Mouse (Mus musculus): ENCODE measurements around the gene Nxf1. TPM values are rescaled to one million over a fixed set of nuclear protein-coding genes. Genes with fewer than 3 reads are reported as not detected.
"Not testable (repeated sequence)": the region's sequence is repeated elsewhere in the genome, so short reads cannot be mapped to it uniquely, and the experiment has no call there.

The Nxf1 gene
- polyA plus RNA-seq, 1 experiment from 2014 or later: 161 TPM

- Histone ChIP-seq H3K27ac (replicated peaks) (no peak overlapping the region), H3K4me2 (no peak overlapping the region), H3K27me3 (no peaks in the 10 kb centered on the region), H3K4me3 (no peak overlapping the region), H3K9ac (no peak overlapping the region), H3K4me1 (replicated peaks) (peaks cover 29% of the 10 kb centered on the region), H3K9me3 (no peaks in the 10 kb centered on the region), H3K36me3 (peaks cover 30% of the 10 kb centered on the region)
- 28% methylated on average over 5 of the region's 5 CpGs for WGBS
- no peak for ATAC-seq (ENCODE audit: low read depth)
These were observed 29.3 kb upstream of the Nxf1 start for GRCm38 (mm10) chr19:8727495-8728114.

DNA sequence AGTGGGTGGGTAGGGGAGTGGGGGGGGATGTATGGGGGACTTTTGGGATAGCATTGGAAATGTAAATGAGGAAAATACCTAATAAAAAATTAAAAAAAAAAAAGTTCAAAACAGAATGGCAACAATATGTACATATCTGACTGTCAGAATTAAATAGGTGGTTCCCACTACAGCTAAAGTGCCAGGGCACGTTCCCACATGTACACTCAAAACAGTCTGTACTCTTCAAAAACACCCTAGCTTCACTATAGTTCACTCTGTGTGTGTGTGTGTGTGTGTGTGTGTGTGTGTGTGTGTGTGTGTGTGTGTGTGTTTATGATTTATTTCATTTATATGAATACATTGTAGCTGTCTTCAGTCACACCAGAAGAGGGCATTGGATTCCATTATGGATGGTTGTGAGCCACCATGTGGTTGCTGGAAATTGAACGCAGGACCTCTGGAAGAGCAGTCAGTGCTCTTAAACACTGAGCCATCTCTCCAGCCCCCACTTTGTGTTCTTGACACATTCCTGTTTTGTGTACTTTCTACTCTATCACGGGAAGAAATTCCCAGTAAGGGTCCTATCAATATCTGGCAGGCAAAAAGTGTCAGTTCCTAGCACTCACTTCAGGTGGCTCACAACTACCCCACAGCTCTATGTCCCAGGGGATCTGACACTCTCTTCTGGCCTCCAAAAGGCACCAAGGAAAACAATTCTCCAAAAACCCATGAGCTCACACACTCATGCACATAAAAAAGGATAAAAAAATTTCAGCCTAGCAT, 28.4 kb upstream of the Nxf1 start:
- H3K27me3 ChIP-seq; H3K4me3 ChIP-seq; H3K9me3 ChIP-seq; H3K9ac ChIP-seq; H3K27ac ChIP-seq (replicated peaks); ATAC-seq (ENCODE audit: low read depth); H3K4me2 ChIP-seq: not testable (repeated sequence)
- WGBS: 43% methylated on average over 3 of the region's 3 CpGs
- Histone ChIP-seq H3K4me1 (replicated peaks) (peaks cover 29% of the 10 kb centered on the region), H3K36me3 (peaks cover 30% of the 10 kb centered on the region)

DNA sequence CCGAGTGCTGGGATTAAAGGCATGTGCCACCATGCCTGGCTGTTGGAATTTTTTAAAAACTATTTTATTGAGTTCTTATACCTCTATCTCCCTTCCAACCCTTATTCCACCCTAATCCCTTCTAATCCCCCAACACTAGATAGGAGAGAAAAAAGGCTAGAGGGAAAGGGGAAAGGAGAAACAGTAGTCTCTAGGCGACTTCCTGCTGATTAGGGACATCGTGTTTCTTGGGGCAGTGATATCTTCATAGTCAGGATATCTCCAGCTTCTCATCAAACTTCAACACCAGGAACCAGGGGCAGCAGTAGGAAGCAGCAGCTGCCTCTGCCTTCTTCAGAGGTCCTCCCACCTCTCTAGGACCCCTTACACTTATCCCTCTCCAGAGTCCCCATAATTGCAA, 22.5 kb upstream of the Nxf1 start:
- no peaks in the 10 kb centered on the region for H3K9me3 ChIP-seq
- no peak overlapping the region for H3K9ac ChIP-seq
- H3K27ac ChIP-seq (replicated peaks): no peak overlapping the region
- peaks cover 19% of the 10 kb centered on the region for H3K4me1 ChIP-seq (replicated peaks)
- no peak overlapping the region for H3K4me3 ChIP-seq
- H3K27me3 ChIP-seq: no peaks in the 10 kb centered on the region
- no peak for ATAC-seq (ENCODE audit: low read depth)
- no peak overlapping the region for H3K4me2 ChIP-seq
- 78% methylated on average over 3 of the region's 3 CpGs for WGBS
- peaks cover 18% of the 10 kb centered on the region for H3K36me3 ChIP-seq

- under 1% methylated on average over 32 of the region's 32 CpGs for WGBS
- Histone ChIP-seq H3K9me3 (no peaks in the 10 kb centered on the region), H3K4me2 (peak within 1 kb of the TSS; percentile 81), H3K36me3 (peaks cover 31% of the 10 kb centered on the region), H3K9ac (peak within 1 kb of the TSS; percentile 87), H3K27ac (replicated peaks) (peak within 1 kb of the TSS; percentile 83), H3K27me3 (no peaks in the 10 kb centered on the region), H3K4me3 (peak within 1 kb of the TSS; percentile 91), H3K4me1 (replicated peaks) (peaks cover 25% of the 10 kb centered on the region)
- ATAC-seq (ENCODE audit: low read depth): peak; percentile 94
These were observed 21.3 kb upstream of the Nxf1 start, which contains the start of gene Wdr74 for GRCm38 (mm10) chr19:8735389-8736159. TSS of gene Wdr74 (plus strand) at chr19:8735827.

DNA sequence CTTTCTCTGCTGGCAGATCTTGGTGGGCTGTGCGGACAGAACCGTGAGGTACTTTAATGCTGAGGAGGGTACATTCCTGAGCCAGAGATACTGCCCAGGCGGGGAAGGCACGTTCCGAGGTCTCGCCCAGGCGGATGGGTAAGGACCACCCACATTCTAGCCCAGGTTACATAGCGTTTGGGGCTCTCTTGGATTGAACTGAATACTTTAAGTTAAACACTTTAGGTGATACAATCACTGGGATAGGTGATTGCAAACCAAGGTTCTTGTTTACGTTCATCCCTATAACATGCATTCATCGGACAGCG, 20.8 kb upstream of the Nxf1 start:
- peak overlapping the region; percentile 83 for H3K27ac ChIP-seq (replicated peaks)
- peak overlapping the region; percentile 81 for H3K4me2 ChIP-seq
- WGBS: 2% methylated on average over 11 of the region's 11 CpGs
- H3K9ac ChIP-seq: peak overlapping the region; percentile 87
- no peaks in the 10 kb centered on the region for H3K9me3 ChIP-seq
- no peak; the same call in 1 of the 2 replicates for ATAC-seq (ENCODE audit: low read depth)
- H3K27me3 ChIP-seq: no peaks in the 10 kb centered on the region
- peak overlapping the region; percentile 91 for H3K4me3 ChIP-seq
- peaks cover 32% of the 10 kb centered on the region for H3K36me3 ChIP-seq
- H3K4me1 ChIP-seq (replicated peaks): peaks cover 29% of the 10 kb centered on the region

DNA sequence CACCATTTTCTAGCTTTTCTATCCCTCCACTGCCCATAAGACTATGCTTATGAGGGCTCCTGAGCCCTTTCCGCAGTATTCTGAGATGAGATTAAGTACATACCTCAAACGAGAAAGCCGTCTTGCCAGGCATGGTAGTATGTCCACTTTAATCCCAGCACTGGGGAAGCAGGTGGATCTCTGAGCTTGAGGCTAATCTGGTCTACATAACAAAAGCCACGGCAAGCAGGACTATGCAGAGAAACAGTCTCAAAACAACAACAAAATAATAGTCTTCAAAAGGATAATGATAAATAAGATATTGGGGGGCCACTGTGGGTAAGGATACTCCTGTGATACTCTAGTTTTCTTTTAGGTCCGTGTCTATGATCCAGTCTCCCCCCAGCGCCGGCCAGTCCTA, 18.0 kb upstream of the Nxf1 start:
- H3K4me3 ChIP-seq: no peak overlapping the region
- WGBS: 91% methylated on average over 7 of the region's 7 CpGs
- peaks cover 45% of the 10 kb centered on the region for H3K36me3 ChIP-seq
- no peaks in the 10 kb centered on the region for H3K9me3 ChIP-seq
- ATAC-seq (ENCODE audit: low read depth): no peak
- H3K27ac ChIP-seq (replicated peaks): no peak overlapping the region
- H3K4me2 ChIP-seq: no peak overlapping the region
- H3K9ac ChIP-seq: no peak overlapping the region
- H3K4me1 ChIP-seq (replicated peaks): peaks cover 43% of the 10 kb centered on the region
- H3K27me3 ChIP-seq: no peaks in the 10 kb centered on the region

DNA sequence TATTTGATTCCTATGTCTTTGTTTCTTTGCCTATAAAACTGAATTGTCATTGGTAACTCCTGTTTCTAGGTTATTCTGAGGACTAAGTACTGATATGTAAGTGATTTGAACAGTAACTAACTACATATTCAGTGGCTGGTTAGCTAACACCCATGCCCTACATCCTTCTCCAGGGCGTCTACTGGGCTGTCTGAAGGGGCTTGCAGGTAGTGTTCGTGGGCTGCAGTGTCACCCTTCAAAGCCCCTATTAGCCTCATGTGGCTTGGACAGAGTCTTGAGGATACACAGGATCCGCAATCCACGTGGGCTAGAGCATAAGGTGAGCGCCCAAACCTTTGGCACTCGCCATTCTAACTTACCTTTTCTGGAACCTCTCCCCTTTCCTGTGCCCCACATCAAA, 17.2 kb upstream of the Nxf1 start:
- no peak for ATAC-seq (ENCODE audit: low read depth)
- 93% methylated on average over 6 of the region's 6 CpGs for WGBS

DNA sequence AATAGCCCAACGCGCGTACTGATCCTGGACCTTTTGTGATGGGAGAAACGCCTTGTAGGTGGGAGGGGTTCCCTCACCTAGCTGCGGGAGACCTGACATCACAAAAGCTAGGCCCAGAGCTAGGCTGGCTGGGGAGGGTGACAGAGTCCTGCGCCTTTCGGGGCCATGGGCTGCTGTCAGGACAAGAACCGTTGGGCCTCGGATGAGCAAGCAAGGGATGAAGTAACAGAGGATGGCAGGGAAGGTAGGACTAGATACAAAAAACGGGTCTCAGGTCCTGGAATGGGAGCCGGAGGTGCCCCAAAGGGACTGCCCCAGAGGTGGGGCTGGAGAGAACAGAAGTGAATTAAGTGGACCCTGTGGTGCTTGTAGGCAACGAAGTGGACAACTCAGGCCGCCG, 16.3 kb upstream of the Nxf1 start, which contains the start of gene 1700092M07Rik:
1700092M07Rik (plus strand) TSS at position 116 of the 400 bp plus-strand sequence.
- peaks cover 62% of the 10 kb centered on the region for H3K36me3 ChIP-seq
- peak within 1 kb of the TSS; percentile 68 for H3K9ac ChIP-seq
- peak; percentile 1; the same call in 1 of the 2 replicates for ATAC-seq (ENCODE audit: low read depth)
- H3K27me3 ChIP-seq: no peaks in the 10 kb centered on the region
- peak within 1 kb of the TSS; percentile 80 for H3K4me2 ChIP-seq
- peak within 1 kb of the TSS; percentile 72 for H3K4me3 ChIP-seq
- H3K4me1 ChIP-seq (replicated peaks): peaks cover 36% of the 10 kb centered on the region
- H3K27ac ChIP-seq (replicated peaks): peak within 1 kb of the TSS; percentile 94
- 70% methylated on average over 14 of the region's 14 CpGs for WGBS
- no peaks in the 10 kb centered on the region for H3K9me3 ChIP-seq

More for the DNA sequence above, 17.2 kb upstream of the Nxf1 start:
- no peaks in the 10 kb centered on the region for H3K9me3 ChIP-seq
- no peak overlapping the region; the same call in 1 of the 2 replicates for H3K9ac ChIP-seq
- H3K4me2 ChIP-seq: no peak overlapping the region
- peaks cover 43% of the 10 kb centered on the region for H3K4me1 ChIP-seq (replicated peaks)
- no peaks in the 10 kb centered on the region for H3K27me3 ChIP-seq
- no peak overlapping the region for H3K27ac ChIP-seq (replicated peaks)
- H3K36me3 ChIP-seq: peaks cover 52% of the 10 kb centered on the region
- 0 out of 2 replicates have a peak overlapping the region, but pooled peaks have one; percentile 6 for H3K4me3 ChIP-seq

DNA sequence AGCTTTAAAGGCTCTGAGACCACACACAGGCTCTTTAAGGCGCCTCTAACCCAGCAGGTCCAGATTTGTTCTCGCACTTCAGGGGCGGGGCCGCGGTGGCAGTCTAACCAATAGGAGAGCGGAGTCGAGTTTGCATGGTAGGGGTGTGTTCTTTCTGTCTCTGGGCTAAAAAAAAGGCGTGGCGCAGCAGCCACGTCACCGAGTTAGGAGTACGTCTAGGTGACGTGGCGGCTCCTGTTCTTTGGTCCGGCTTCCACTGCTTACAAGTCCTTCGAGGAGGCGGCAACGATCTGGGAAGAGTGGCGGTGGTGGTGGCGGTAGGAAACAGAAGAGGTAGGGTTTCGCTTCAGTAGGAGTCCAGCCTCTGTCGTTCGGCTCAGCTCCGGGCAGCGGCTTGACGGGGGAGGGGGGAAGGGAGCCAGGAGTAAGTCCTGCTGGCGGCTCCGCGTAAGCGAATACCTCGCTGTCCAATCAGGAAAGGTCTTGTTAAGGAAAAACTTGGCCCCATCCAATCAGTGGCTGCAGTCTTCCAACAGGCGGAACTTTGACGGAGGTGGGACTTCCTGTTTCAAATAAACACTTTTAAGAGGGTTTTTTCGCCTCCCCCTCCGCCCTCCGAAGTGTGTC, 15.5 kb upstream of the Nxf1 start, which contains the start of gene Stx5a:
Stx5a (plus strand) TSS at position 171 of the 627 bp plus-strand sequence.
- peak; percentile 98 for ATAC-seq (ENCODE audit: low read depth)
- no peaks in the 10 kb centered on the region for H3K9me3 ChIP-seq
- under 1% methylated on average over 36 of the region's 36 CpGs for WGBS
- H3K4me2 ChIP-seq: peak within 1 kb of the TSS; percentile 80
- no peaks in the 10 kb centered on the region for H3K27me3 ChIP-seq
- peak within 1 kb of the TSS; percentile 94 for H3K27ac ChIP-seq (replicated peaks)
- peaks cover 69% of the 10 kb centered on the region for H3K36me3 ChIP-seq
- H3K4me1 ChIP-seq (replicated peaks): peaks cover 32% of the 10 kb centered on the region
- peak within 1 kb of the TSS; percentile 72 for H3K4me3 ChIP-seq
- H3K9ac ChIP-seq: peak within 1 kb of the TSS; percentile 88

- no peak for ATAC-seq (ENCODE audit: low read depth)
- Histone ChIP-seq H3K9me3 (no peaks in the 10 kb centered on the region), H3K27me3 (no peaks in the 10 kb centered on the region), H3K4me1 (replicated peaks) (peaks cover 24% of the 10 kb centered on the region), H3K27ac (replicated peaks) (peak overlapping the region; percentile 94), H3K9ac (peak overlapping the region; percentile 88), H3K36me3 (peaks cover 78% of the 10 kb centered on the region), H3K4me2 (peak overlapping the region; percentile 80), H3K4me3 (peak overlapping the region; percentile 72)
- WGBS: 20% methylated on average over 14 of the region's 14 CpGs
These were observed 14.7 kb upstream of the Nxf1 start for GRCm38 (mm10) chr19:8742176-8742575.

DNA sequence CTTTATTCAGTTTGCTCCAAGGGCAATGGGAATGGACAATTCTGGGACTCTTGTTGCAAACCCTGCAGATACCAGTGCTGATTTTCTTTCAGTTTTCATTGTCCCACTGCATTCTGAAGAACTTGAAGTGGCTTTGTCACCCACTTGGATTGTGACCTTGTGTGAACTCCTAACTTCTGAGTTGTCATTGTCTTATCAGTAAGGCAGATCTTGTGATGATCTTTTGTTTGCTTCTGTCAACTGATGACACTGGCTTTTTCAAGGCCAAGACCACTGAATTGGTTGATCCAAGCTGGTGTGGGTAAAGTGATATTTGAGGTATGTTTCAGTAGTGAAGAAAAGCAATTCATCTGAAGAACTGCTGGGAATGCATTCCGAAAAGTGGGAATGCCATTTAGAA, 11.5 kb upstream of the Nxf1 start:
- Histone ChIP-seq H3K9me3 (no peaks in the 10 kb centered on the region), H3K27me3 (no peaks in the 10 kb centered on the region), H3K4me3 (no peak overlapping the region), H3K4me1 (replicated peaks) (peaks cover 20% of the 10 kb centered on the region), H3K4me2 (no peak overlapping the region), H3K9ac (no peak overlapping the region), H3K27ac (replicated peaks) (no peak overlapping the region), H3K36me3 (peaks cover 81% of the 10 kb centered on the region)
- no peak for ATAC-seq (ENCODE audit: low read depth)
- WGBS: 100% methylated on average over 1 of the region's 1 CpGs

Data from neural tube, embryonic 13.5 days (tissue).